Mouse (Mus musculus): ENCODE results near the gene Nuak1. TPM values are rescaled to one million over a fixed set of nuclear protein-coding genes. Genes with fewer than 3 reads are reported as not detected.
A peak's percentile ranks its signal among the peaks of the same experiment; 100 is the strongest.

The Nuak1 gene
- polyA plus RNA-seq, 1 experiment, result 43.7 TPM

DNA sequence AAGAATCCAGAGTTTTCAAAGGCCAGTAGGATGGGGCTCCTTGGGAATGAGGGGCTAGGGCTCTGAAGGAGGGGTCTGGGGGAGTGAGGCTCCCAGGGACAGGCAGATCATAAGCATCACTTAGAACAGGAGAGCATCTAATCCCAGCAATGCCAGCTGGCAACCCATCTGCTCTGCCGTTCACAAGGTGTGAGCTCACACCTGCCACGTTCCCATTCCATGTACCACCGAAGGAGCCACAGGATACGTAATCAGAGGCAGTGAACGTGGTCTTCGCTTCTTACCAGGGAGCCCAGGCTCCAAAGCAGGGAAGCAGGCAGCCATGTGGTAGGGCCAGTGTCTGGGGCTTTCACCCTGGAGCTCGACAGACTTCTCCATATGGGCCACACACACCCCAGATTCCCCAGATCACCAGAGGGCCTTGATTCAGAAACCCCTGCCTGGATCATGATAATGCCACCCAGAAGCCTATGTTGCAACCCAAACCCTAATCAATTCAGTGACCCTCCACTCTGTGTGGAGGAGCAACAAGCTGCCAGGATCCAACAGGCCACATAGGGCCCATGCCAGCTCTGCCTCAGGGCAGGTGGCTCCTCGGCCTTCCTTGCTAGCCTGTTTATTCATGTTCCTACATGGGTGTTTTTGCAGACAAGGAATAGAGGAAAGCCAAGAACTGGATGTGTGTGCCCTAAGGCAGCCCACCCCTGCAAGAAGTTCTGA lies 25.3 kb downstream of the Nuak1 start:
- TF ChIP-seq POLR2A (IDR thresholded peaks at IDR 0.05; ENCODE audit: extremely low read depth, insufficient read depth, low read length) (no peak), CTCF (IDR thresholded peaks at IDR 0.05; ENCODE audit: extremely low read depth, insufficient read depth, low read length) (no peak)

DNA sequence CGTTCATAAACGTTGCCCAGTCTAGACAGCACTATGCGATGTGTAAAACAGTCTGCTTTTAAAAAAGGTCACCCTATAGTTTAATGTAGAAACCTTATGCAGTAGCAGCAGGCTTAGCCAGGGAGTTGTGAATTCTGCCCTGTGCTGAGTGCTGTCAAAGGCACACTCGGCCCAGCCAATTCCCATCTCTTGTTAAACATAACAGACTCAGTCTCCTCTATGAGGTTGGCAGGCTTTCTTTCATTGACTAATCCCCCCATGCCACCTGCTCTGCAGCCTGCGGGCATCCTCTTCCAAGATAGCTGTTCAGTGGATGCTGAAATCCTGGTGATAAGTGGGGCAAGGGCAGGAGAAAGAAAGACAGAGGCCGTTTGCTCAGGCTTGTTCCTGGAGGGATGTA lies 27.1 kb downstream of the Nuak1 start:
- no peak for TF ChIP-seq CTCF (IDR thresholded peaks at IDR 0.05; ENCODE audit: extremely low read depth, insufficient read depth, low read length)
- TF ChIP-seq POLR2A (IDR thresholded peaks at IDR 0.05; ENCODE audit: extremely low read depth, insufficient read depth, low read length), result no peak
- no peak overlapping the region for H3K4me3 ChIP-seq (ENCODE audit: insufficient read depth, low read length)
- H3K27ac ChIP-seq (ENCODE audit: insufficient read depth, low read length), result peak overlapping the region; percentile 16; the same call in 1 of the 2 replicates
- peaks cover 36% of the 10 kb centered on the region for H3K4me1 ChIP-seq (ENCODE audit: control insufficient read depth, insufficient read depth, low read length)

More for the DNA sequence above, 25.3 kb downstream of the Nuak1 start:
- peaks cover 37% of the 10 kb centered on the region for H3K4me1 ChIP-seq (ENCODE audit: control insufficient read depth, insufficient read depth, low read length)
- no peak overlapping the region for H3K27ac ChIP-seq (ENCODE audit: insufficient read depth, low read length)
- no peak overlapping the region for H3K4me3 ChIP-seq (ENCODE audit: insufficient read depth, low read length)

DNA sequence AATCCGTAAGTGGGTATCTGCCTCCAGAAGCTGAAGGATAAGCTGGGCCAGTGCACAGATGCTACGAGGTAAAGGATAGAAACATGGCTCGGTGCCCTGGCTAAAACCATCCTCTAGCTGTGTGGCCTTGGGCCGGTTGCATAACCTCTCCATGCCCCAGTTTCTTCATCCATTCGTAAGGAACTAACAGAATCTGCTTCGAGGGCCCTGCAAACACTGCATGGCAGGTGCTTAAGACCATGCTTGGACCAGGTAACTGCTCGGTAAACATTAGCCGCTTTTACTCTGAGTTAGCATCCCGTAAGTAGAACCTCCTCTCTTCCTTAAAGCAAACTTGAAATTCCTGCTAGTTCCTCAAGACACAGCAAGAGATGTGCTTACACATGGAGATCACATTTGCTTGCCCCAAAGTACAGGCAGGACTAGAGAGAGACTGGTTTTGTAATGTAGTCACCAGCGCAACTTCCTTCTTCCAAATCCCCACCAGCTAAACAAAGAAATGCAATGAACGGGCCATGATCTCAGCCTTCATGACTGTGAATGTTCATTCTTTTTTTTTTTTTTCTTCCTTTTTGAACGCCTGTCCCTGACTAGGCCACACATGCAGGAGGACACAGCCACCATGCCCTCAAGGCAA lies 28.0 kb downstream of the Nuak1 start:
- H3K27ac ChIP-seq (ENCODE audit: insufficient read depth, low read length), result peak overlapping the region; percentile 85
- peaks cover 33% of the 10 kb centered on the region for H3K4me1 ChIP-seq (ENCODE audit: control insufficient read depth, insufficient read depth, low read length)
- H3K4me3 ChIP-seq (ENCODE audit: insufficient read depth, low read length), result no peak overlapping the region
- TF ChIP-seq CTCF (IDR thresholded peaks at IDR 0.05; ENCODE audit: extremely low read depth, insufficient read depth, low read length) (no peak), POLR2A (IDR thresholded peaks at IDR 0.05; ENCODE audit: extremely low read depth, insufficient read depth, low read length) (no peak)

DNA sequence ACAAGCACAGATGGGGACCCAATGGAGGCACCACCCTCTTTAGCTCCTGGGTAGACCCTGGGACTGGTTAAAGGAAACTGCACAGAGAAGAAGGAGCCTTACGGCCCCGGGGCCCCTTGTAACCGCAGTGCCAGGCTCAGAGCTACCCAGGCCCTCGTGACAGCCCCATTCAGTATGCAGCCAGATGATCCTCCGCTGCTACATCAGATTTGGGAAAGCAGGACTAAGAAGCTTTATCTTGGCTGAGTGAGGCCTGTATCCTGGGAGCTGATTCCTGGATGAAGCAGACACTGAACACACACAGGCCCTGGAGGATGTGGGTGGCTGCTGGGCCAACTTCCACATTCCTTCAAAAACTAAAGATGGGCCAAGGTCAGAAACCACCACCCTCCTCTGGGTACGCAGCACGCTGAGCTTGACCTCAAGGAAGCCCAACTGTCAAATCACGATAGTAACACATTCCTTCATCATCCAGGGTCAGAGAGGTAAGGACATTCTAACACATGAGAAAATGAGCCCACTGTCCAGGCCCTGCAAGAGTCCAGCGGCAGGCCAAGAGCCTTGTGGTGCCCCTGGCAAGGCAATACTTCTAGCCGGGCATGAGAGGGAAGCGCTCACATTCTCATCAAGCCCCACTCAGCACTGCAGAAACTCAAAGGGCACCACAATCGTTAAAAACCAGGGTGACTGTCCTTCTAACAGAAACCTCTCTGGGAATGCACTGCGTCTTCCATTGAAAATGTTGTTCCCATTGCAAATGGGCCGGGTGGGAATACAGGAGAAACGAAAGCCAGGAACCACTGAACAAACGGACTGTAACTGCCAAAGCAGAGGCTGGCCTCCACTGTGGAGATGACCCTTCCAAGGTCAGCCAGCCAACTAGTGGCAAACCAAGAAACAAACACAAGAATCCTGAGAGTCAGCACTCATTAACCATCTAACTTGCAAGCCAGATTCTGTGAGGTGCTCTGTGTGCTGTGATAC lies 29.0 kb downstream of the Nuak1 start:
- H3K4me3 ChIP-seq (ENCODE audit: insufficient read depth, low read length), result no peak overlapping the region

DNA sequence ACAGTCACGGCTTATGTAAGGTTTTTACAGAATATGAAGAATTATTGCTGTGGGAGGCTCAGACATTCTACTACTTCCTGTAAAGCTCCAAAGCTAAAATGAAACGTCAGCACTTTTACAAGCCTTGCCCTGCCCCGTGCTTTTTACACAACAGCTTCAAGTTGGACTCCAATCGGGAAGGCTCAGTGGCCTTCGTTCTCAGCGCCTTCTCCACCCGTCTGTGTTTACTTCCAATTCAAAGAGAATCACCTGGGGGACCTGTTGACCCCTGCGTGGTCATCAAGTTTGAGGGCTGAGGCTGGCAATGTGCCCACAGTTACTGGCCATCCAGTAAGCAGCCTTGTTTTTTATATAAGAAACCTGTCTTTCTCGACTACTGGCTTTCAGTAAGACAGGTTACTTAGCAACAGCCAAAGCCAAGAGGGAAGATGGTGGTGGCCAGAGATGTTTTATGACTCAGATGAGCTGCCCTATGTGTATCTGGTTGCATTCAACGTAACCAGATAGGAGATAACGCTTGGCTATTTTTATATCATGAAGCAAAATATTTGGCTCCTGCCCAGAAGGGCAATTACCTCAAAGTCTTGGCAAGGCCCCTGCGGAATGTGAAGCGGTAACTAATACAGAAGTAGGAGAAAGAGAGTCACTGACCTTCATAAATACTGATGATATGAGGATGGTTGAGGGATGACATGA lies 31.3 kb downstream of the Nuak1 start:
- Histone ChIP-seq H3K4me3 (ENCODE audit: insufficient read depth, low read length) (no peak overlapping the region), H3K4me1 (ENCODE audit: control insufficient read depth, insufficient read depth, low read length) (peaks cover 27% of the 10 kb centered on the region), H3K27ac (ENCODE audit: insufficient read depth, low read length) (no peak overlapping the region)
- TF ChIP-seq CTCF (IDR thresholded peaks at IDR 0.05; ENCODE audit: extremely low read depth, insufficient read depth, low read length) (no peak), POLR2A (IDR thresholded peaks at IDR 0.05; ENCODE audit: extremely low read depth, insufficient read depth, low read length) (no peak)

More for the DNA sequence above, 29.0 kb downstream of the Nuak1 start:
- TF ChIP-seq POLR2A (IDR thresholded peaks at IDR 0.05; ENCODE audit: extremely low read depth, insufficient read depth, low read length) (no peak), CTCF (IDR thresholded peaks at IDR 0.05; ENCODE audit: extremely low read depth, insufficient read depth, low read length) (no peak)
- peak overlapping the region; percentile 85 for H3K27ac ChIP-seq (ENCODE audit: insufficient read depth, low read length)
- H3K4me1 ChIP-seq (ENCODE audit: control insufficient read depth, insufficient read depth, low read length), result peaks cover 28% of the 10 kb centered on the region

DNA sequence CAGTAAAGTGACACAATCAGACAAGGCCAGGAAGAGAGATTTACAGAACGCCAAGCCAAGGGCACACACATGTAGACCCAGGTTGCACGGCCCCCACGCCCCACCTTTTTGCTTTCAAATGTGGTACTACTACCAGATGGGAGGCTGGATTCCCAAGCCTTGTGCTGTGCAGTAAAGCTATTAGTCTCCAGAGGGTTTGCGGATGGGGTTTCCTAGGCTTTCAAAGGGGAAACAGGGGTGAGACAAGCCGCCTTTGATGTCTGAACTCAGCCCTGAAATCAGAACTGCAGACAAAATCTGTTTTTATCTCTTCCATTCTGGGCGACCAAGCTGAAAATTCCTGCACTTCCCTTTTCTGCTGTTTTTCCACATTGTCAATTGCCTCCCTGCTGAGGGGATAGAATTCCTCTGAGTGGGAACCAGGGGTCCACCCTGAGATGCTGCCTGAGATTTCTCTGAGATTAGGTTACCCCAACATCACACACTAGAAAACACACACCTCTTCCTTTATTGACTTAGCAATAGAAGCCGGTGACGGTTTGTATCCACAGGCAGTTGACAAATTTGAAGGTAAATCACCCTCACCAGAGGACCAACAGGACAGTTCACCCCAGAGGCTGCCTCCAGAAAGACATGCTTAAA lies 35.1 kb downstream of the Nuak1 start:
- no peak overlapping the region for H3K4me3 ChIP-seq (ENCODE audit: insufficient read depth, low read length)
- peak overlapping the region; percentile 53; the same call in 1 of the 2 replicates for H3K27ac ChIP-seq (ENCODE audit: insufficient read depth, low read length)
- peaks cover 25% of the 10 kb centered on the region for H3K4me1 ChIP-seq (ENCODE audit: control insufficient read depth, insufficient read depth, low read length)
- TF ChIP-seq POLR2A (IDR thresholded peaks at IDR 0.05; ENCODE audit: extremely low read depth, insufficient read depth, low read length) (no peak), CTCF (IDR thresholded peaks at IDR 0.05; ENCODE audit: extremely low read depth, insufficient read depth, low read length) (no peak)

DNA sequence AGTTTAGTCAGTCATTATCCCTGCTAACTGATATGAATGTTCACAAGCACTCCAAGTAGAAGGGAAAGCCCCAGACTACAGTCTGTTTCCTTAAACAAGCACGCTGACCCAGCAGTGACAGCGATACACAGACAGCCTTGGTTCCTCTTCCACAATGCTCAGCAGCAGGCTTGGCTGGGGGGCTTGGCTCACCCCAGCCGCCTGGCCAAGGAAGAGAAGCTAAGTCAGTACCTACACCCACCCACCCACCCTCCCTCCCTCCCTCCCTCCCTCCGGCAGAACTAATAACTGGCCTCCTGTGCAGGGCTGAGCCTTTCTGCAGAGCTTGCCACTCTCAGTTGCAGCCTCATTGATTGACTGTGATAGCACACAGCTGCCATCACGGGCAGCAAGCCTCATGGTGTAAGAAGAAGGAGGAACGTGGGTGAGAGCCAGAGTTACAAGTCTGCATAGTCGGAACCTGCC lies 38.5 kb downstream of the Nuak1 start:
- Histone ChIP-seq H3K4me3 (ENCODE audit: insufficient read depth, low read length) (no peak overlapping the region), H3K4me1 (ENCODE audit: control insufficient read depth, insufficient read depth, low read length) (peaks cover 35% of the 10 kb centered on the region), H3K27ac (ENCODE audit: insufficient read depth, low read length) (peak overlapping the region; percentile 40)
- TF ChIP-seq POLR2A (IDR thresholded peaks at IDR 0.05; ENCODE audit: extremely low read depth, insufficient read depth, low read length) (no peak), CTCF (IDR thresholded peaks at IDR 0.05; ENCODE audit: extremely low read depth, insufficient read depth, low read length) (no peak)

DNA sequence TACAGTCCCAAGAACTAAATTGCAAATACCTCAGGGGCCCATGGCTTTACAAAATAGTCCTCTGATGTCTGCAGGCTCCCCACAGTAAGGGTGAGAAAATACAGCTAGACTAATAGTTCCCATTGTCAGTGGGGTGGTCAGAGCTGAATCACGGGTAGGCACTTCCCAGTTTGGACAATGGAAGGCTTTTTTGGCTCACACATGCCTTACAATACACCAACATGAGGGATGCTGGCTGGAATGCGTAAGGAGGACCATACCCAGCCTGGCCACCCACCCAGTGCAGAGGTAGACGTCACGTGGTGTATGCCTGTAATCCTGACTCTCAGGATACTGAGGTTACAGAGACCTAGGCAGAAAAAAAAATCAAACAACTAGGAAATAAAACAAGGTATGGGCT lies 39.2 kb downstream of the Nuak1 start:
- Histone ChIP-seq H3K4me3 (ENCODE audit: insufficient read depth, low read length) (no peak overlapping the region), H3K4me1 (ENCODE audit: control insufficient read depth, insufficient read depth, low read length) (peaks cover 42% of the 10 kb centered on the region), H3K27ac (ENCODE audit: insufficient read depth, low read length) (peak overlapping the region; percentile 69)
- TF ChIP-seq CTCF (IDR thresholded peaks at IDR 0.05; ENCODE audit: extremely low read depth, insufficient read depth, low read length) (no peak), POLR2A (IDR thresholded peaks at IDR 0.05; ENCODE audit: extremely low read depth, insufficient read depth, low read length) (no peak)
